Mouse (Mus musculus) embryonic facial prominence, embryonic 15.5 days (tissue): ENCODE results near the gene Adamts7. TPM values are rescaled to one million over a fixed set of nuclear protein-coding genes. Genes with fewer than 3 reads are reported as not detected.

ENCODE experiments used
- ATAC-seq: fragments of 200-750 bp; cut with Nextera tagmentation; 2 replicates; pipeline ENCODE4 v1.8.0; 2017; ENCODE audit warnings: low read depth, moderate TSS enrichment; ENCODE audit not compliant: insufficient number of reproducible peaks, low FRiP score, low TSS enrichment
- H3K27ac ChIP-seq: fragments of 300-500 bp; sonication (generic); replicated peaks from 2 replicates; pipeline ENCODE4 v1.5.1; 2015; ENCODE audit warnings: mild to moderate bottlenecking, inconsistent platforms
- H3K27me3 ChIP-seq: fragments of 300-500 bp; sonication (generic); 2 replicates; pipeline ENCODE4 v1.6.1; 2015; ENCODE audit warnings: inconsistent platforms
- H3K36me3 ChIP-seq: fragments of 300-500 bp; sonication (generic); 2 replicates; pipeline ENCODE4 v1.6.1; 2015; ENCODE audit warnings: mild to moderate bottlenecking, inconsistent platforms
- H3K4me1 ChIP-seq: fragments of 300-500 bp; sonication (generic); 2 replicates; pipeline ENCODE4 v1.6.1; 2015; ENCODE audit warnings: inconsistent platforms
- H3K4me2 ChIP-seq: fragments of 300-500 bp; sonication (generic); replicated peaks from 2 replicates; pipeline ENCODE4 v1.6.1; 2015; ENCODE audit warnings: mild to moderate bottlenecking, inconsistent platforms
- H3K4me3 ChIP-seq: fragments of 300-500 bp; sonication (generic); replicated peaks from 2 replicates; pipeline ENCODE4 v1.5.1; 2015; ENCODE audit warnings: mild to moderate bottlenecking, inconsistent platforms
- H3K9ac ChIP-seq: fragments of 300-500 bp; sonication (generic); 2 replicates; pipeline ENCODE4 v1.6.1; 2015; ENCODE audit warnings: inconsistent platforms
- H3K9me3 ChIP-seq: fragments of 300-500 bp; sonication (generic); replicated peaks from 2 replicates; pipeline ENCODE4 v1.6.1; 2016; ENCODE audit warnings: inconsistent platforms
- WGBS: fragments of 180-500 bp; shearing (Covaris S2); methylation state at CpG from one replicate; pipeline ENCODE4 v1.1.7; 2015; 5-methylcytosine and 5-hydroxymethylcytosine counted together
- polyA plus RNA-seq: library from polyadenylated mRNA; unstranded; fragments of >200 nt; fragmentation: Nextera tagmentation; extraction: Ambion mirVana; gene quantifications from 2 replicates; pipeline ENCODE4 v1.2.1, GENCODE M21; 2015

The Adamts7 gene
- polyA plus RNA-seq, 1 experiment from 2014 or later: 14.7 TPM

GRCm38 (mm10) chr9:90235258-90235882, 72.5 kb downstream of the Adamts7 start:
- 0 out of 2 replicates have a peak, but pooled peaks cover 4% of the 10 kb centered on the region for H3K9me3 ChIP-seq
- H3K4me3 ChIP-seq: no peak overlapping the region
- H3K27me3 ChIP-seq: no peaks in the 10 kb centered on the region
- H3K27ac ChIP-seq: no peak overlapping the region
- no peak overlapping the region for H3K4me2 ChIP-seq
- no peak for ATAC-seq
- 85% methylated on average over 10 of the region's 10 CpGs for WGBS
- no peaks in the 10 kb centered on the region for H3K4me1 ChIP-seq
- H3K9ac ChIP-seq: no peak overlapping the region
- H3K36me3 ChIP-seq: peaks cover 16% of the 10 kb centered on the region

GRCm38 (mm10) chr9:90236817-90237216, 73.9 kb downstream of the Adamts7 start:
- H3K4me1 ChIP-seq: no peaks in the 10 kb centered on the region
- 80% methylated on average over 5 of the region's 5 CpGs for WGBS
- no peaks in the 10 kb centered on the region for H3K27me3 ChIP-seq
- no peak for ATAC-seq
- H3K4me3 ChIP-seq: no peak overlapping the region
- no peak overlapping the region for H3K27ac ChIP-seq
- no peak overlapping the region for H3K4me2 ChIP-seq
- 0 out of 2 replicates have a peak, but pooled peaks cover 4% of the 10 kb centered on the region for H3K9me3 ChIP-seq
- peaks cover 16% of the 10 kb centered on the region for H3K36me3 ChIP-seq
- no peak overlapping the region for H3K9ac ChIP-seq

DNA sequence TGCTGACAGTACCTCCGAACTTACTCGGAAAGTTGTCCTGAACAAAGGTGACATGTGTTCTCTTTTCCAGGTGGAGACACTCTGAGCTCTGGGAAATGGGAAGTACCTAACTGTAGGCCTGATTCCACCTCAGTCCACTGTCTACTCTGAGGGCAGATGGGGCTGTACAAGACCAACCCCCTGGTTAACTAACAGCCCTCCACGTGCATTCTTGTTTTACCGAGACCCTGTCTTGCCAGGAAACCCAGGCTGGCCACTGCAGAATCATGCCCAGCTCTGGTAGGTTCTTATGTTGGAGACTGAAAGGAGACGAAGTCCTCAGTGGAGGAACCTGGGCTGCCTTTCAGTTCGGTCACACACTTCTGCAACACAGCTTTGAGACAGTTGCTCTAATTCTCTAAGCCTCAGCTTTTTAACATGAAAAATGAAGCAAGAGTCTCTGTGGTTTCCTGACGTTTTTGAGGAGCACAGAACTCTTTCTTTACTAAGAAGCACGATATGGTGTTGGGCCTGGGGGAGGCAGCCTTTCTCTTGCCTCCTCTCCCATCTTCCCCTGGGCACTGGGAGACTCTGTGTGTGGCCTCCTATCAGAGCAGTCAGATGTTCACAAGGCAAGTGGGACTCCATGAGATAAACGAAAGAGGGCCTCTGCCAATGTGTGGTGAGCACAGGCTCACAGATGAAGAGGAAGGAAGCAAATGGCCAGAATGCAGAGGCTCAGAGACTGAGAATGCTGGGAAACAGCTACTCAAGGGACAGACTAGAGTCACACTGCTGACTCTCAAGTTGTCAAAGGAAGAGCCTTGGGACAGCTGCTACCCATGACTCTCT, 74.6 kb downstream of the Adamts7 start:
- Histone ChIP-seq H3K4me1 (no peaks in the 10 kb centered on the region), H3K9me3 (0 out of 2 replicates have a peak, but pooled peaks cover 4% of the 10 kb centered on the region), H3K9ac (no peak overlapping the region), H3K36me3 (peaks cover 16% of the 10 kb centered on the region), H3K4me3 (no peak overlapping the region), H3K4me2 (no peak overlapping the region), H3K27me3 (no peaks in the 10 kb centered on the region), H3K27ac (no peak overlapping the region)
- ATAC-seq: no peak
- WGBS: 78% methylated on average over 9 of the region's 9 CpGs

GRCm38 (mm10) chr9:90240560-90240959, 77.7 kb downstream of the Adamts7 start:
- Histone ChIP-seq H3K4me2 (no peak overlapping the region), H3K36me3 (peaks cover 16% of the 10 kb centered on the region), H3K4me1 (no peaks in the 10 kb centered on the region), H3K27me3 (no peaks in the 10 kb centered on the region), H3K9ac (no peak overlapping the region), H3K27ac (no peak overlapping the region), H3K4me3 (no peak overlapping the region), H3K9me3 (0 out of 2 replicates have a peak, but pooled peaks cover 4% of the 10 kb centered on the region)
- 67% methylated on average over 4 of the region's 4 CpGs for WGBS
- ATAC-seq: 0 out of 2 replicates have a peak, but pooled peaks have one; percentile 21

DNA sequence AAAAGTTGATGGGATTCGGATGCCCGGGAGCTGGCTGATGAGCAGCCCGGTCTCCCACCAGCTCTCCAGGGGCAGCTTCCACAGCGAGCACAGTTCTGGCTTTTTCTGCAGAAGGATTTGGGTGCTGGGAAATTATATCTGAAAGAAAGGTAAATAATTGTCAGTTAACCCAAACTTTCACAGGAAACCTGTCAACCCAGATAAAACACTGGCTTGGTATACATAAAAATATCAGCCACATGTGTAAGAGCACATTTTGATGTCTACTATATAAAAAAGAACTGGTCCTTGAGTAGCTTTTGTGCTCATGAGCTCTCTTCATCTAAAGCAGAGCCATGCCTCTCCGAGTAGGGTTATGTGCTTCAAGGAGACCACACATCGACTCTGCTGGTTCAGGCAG, 78.2 kb downstream of the Adamts7 start:
- H3K27ac ChIP-seq: no peak overlapping the region
- peaks cover 16% of the 10 kb centered on the region for H3K36me3 ChIP-seq
- H3K4me2 ChIP-seq: no peak overlapping the region
- no peak overlapping the region for H3K4me3 ChIP-seq
- no peaks in the 10 kb centered on the region for H3K27me3 ChIP-seq
- no peaks in the 10 kb centered on the region for H3K4me1 ChIP-seq
- no peak for ATAC-seq
- 87% methylated on average over 6 of the region's 6 CpGs for WGBS
- H3K9ac ChIP-seq: no peak overlapping the region
- 0 out of 2 replicates have a peak, but pooled peaks cover 4% of the 10 kb centered on the region for H3K9me3 ChIP-seq

DNA sequence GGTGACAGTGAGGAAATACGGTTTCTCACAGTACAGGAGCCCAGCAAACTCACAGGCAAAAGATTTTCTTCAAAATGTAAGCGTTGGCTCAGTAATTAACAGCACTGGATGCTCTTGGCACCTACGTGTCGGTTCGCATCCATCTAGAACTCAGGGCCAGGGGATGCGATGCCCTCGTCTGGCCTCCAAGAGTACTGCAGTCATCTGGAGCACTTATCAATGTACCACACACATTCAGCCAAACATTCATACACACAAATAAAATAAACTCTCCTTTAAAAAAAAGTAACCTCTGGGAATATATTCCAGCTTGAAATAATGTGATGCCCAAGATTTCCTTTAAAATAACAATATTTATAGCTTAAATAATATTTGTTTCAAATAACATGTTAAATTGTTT, 78.7 kb downstream of the Adamts7 start:
- ATAC-seq: no peak
- no peak overlapping the region for H3K9ac ChIP-seq
- 69% methylated on average over 7 of the region's 7 CpGs for WGBS
- 0 out of 2 replicates have a peak, but pooled peaks cover 4% of the 10 kb centered on the region for H3K9me3 ChIP-seq
- H3K27ac ChIP-seq: no peak overlapping the region
- no peaks in the 10 kb centered on the region for H3K27me3 ChIP-seq
- no peaks in the 10 kb centered on the region for H3K4me1 ChIP-seq
- H3K36me3 ChIP-seq: peaks cover 16% of the 10 kb centered on the region
- H3K4me2 ChIP-seq: no peak overlapping the region
- no peak overlapping the region for H3K4me3 ChIP-seq

DNA sequence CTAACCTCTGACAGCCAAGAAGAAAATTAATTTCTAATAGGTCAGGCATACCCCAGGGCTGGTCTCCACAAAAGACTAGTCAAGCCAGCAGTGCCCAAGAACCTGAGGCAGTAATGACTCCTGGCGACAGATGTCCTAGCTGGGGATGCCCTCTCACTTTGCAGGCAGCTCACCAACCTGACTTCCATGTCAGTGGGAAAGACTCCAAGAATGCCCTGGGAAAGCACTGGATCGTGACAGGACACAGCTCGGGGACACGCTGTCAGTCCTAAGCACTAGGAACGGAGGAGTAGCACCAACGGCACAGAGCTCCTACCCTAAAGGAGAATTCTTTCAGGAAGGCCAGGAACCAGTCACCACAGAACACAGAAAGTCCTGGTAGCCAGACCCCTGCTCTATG, 79.4 kb downstream of the Adamts7 start:
- no peak overlapping the region for H3K27ac ChIP-seq
- H3K4me1 ChIP-seq: no peaks in the 10 kb centered on the region
- H3K9me3 ChIP-seq: 0 out of 2 replicates have a peak, but pooled peaks cover 4% of the 10 kb centered on the region
- no peak overlapping the region for H3K4me2 ChIP-seq
- no peak for ATAC-seq
- no peak overlapping the region for H3K4me3 ChIP-seq
- H3K36me3 ChIP-seq: peaks cover 18% of the 10 kb centered on the region
- H3K9ac ChIP-seq: no peak overlapping the region
- WGBS: 88% methylated on average over 6 of the region's 6 CpGs
- H3K27me3 ChIP-seq: no peaks in the 10 kb centered on the region

DNA sequence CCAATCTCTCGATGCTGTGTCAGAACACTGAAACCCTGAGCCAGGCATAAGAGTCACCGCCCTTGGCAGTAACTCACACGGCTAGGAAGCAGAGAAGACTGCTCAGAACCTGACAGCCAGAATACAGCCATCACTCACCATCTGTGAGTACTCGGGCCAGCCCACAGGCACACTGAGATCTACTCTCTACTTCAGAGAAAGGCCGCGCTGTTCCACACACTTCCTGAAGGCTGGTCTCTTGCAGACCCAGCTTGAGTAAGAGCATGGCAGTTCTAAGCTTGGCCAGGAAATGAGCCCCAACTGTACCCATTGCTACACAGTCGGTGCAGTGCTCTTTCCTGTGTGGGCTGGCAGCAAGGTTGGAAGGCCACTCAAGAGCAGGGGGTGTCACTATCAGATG, 80.0 kb downstream of the Adamts7 start:
- Histone ChIP-seq H3K9me3 (0 out of 2 replicates have a peak, but pooled peaks cover 4% of the 10 kb centered on the region), H3K9ac (no peak overlapping the region), H3K4me1 (no peaks in the 10 kb centered on the region), H3K36me3 (peaks cover 17% of the 10 kb centered on the region), H3K27ac (no peak overlapping the region), H3K27me3 (no peaks in the 10 kb centered on the region), H3K4me3 (no peak overlapping the region), H3K4me2 (no peak overlapping the region)
- ATAC-seq: no peak
- 81% methylated on average over 7 of the region's 7 CpGs for whole genome bisulfite sequencing

DNA sequence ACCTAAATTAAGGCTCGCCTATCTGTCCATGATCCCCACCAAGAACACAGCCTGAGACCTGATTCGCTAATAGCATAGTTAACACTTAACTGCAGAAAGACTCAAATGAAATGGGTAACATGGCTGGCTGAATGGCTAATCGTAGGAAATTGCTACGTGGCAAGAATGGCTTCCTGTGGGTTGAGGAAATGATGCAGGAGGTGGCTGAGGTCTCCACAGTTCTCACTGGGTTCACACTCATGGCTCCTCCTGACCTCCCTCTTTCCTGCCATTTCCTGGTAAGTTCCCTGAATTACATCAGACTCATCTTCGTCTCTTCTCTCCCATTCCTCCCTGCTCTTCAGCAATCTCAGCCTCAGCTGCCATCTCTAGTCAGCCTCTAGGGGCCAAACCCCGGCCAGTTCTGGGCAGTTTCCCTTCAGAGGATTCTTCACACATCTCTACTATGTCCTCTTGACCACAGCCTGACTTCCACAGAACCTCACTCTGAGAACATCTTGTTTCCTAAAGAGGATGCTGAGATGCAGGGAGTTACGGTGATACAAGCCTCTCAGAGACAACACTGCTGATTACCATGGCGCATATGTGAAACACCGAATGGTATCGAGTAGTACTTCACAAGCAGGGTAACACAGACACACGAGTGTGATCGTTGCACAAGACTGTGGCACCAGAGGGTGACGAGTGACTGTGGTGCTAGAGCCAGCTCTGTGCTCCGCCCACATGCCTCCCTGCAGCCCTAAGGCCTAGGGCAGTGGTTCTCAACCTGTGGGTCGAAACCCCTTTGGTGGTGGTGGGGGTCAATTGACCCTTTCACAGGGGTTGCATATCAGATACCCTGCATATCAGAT, 81.7 kb downstream of the Adamts7 start:
- Histone ChIP-seq H3K36me3 (peaks cover 27% of the 10 kb centered on the region), H3K27ac (no peak overlapping the region), H3K4me1 (no peaks in the 10 kb centered on the region), H3K27me3 (no peaks in the 10 kb centered on the region), H3K4me2 (no peak overlapping the region), H3K9ac (no peak overlapping the region), H3K4me3 (no peak overlapping the region), H3K9me3 (0 out of 2 replicates have a peak, but pooled peaks cover 1% of the 10 kb centered on the region)
- ATAC-seq: no peak
- WGBS: 81% methylated on average over 15 of the region's 15 CpGs

GRCm38 (mm10) chr9:90245206-90245605, 82.3 kb downstream of the Adamts7 start:
- Histone ChIP-seq H3K4me1 (no peaks in the 10 kb centered on the region), H3K9ac (no peak overlapping the region), H3K4me3 (no peak overlapping the region), H3K4me2 (no peak overlapping the region), H3K36me3 (peaks cover 22% of the 10 kb centered on the region; the same call in 1 of the 2 replicates), H3K27ac (no peak overlapping the region), H3K27me3 (no peaks in the 10 kb centered on the region), H3K9me3 (no peaks in the 10 kb centered on the region)
- no peak for ATAC-seq
- WGBS: 95% methylated on average over 6 of the region's 6 CpGs

- WGBS: 88% methylated on average over 5 of the region's 5 CpGs
- no peak overlapping the region for H3K27ac ChIP-seq
- H3K4me2 ChIP-seq: no peak overlapping the region
- peaks cover 21% of the 10 kb centered on the region; the same call in 1 of the 2 replicates for H3K36me3 ChIP-seq
- H3K4me1 ChIP-seq: no peaks in the 10 kb centered on the region
- no peaks in the 10 kb centered on the region for H3K9me3 ChIP-seq
- ATAC-seq: no peak
- no peaks in the 10 kb centered on the region for H3K27me3 ChIP-seq
- no peak overlapping the region for H3K4me3 ChIP-seq
- no peak overlapping the region for H3K9ac ChIP-seq
Measured at GRCm38 (mm10) chr9:90245781-90246180, 82.9 kb downstream of the Adamts7 start.
